Mouse (Mus musculus) ovary, adult 18-20 months (tissue): Measurements from ENCODE around the gene Etv6.

Source experiments
- DNase-seq: peaks from one replicate; pipeline ENCODE4 v3.0.0; 2022; ENCODE audit warnings: low spot score, mixed read lengths

Etv6 gene

GRCm38 (mm10) chr6:134111599-134111998, 76.1 kb downstream of the Etv6 start:
- no peak for DNase-seq

GRCm38 (mm10) chr6:134112753-134113152, 77.3 kb downstream of the Etv6 start:
- DNase-seq, result no peak

GRCm38 (mm10) chr6:134113168-134113567, 77.7 kb downstream of the Etv6 start:
- DNase-seq, result no peak

GRCm38 (mm10) chr6:134115219-134115968, 79.9 kb downstream of the Etv6 start:
- no peak for DNase-seq

- DNase-seq, result no peak
Observed at GRCm38 (mm10) chr6:134117380-134117938, 82.0 kb downstream of the Etv6 start.

- DNase-seq, result no peak
Observed at GRCm38 (mm10) chr6:134118506-134118905, 83.0 kb downstream of the Etv6 start.

GRCm38 (mm10) chr6:134119136-134119535, 83.6 kb downstream of the Etv6 start:
- DNase-seq, result peak; percentile 22

GRCm38 (mm10) chr6:134120227-134120626, 84.7 kb downstream of the Etv6 start:
- no peak for DNase-seq

GRCm38 (mm10) chr6:134120712-134121111, 85.2 kb downstream of the Etv6 start:
- DNase-seq, result no peak

GRCm38 (mm10) chr6:134122945-134123344, 87.4 kb downstream of the Etv6 start:
- DNase-seq, result no peak

- DNase-seq, result no peak
Observed at GRCm38 (mm10) chr6:134123474-134123873, 88.0 kb downstream of the Etv6 start.

- no peak for DNase-seq
Observed at GRCm38 (mm10) chr6:134124256-134124655, 88.8 kb downstream of the Etv6 start.

GRCm38 (mm10) chr6:134127996-134128395, 92.5 kb downstream of the Etv6 start:
- DNase-seq, result no peak

GRCm38 (mm10) chr6:134128594-134128993, 93.1 kb downstream of the Etv6 start:
- DNase-seq, result no peak

GRCm38 (mm10) chr6:134129848-134130247, 94.3 kb downstream of the Etv6 start:
- no peak for DNase-seq

GRCm38 (mm10) chr6:134130816-134131215, 95.3 kb downstream of the Etv6 start:
- no peak for DNase-seq

- no peak for DNase-seq
Observed at GRCm38 (mm10) chr6:134131601-134132000, 96.1 kb downstream of the Etv6 start.

- no peak for DNase-seq
Observed at GRCm38 (mm10) chr6:134133756-134134155, 98.3 kb downstream of the Etv6 start.

GRCm38 (mm10) chr6:134134821-134135323, 99.4 kb downstream of the Etv6 start:
- no peak for DNase-seq

- no peak for DNase-seq
Observed at GRCm38 (mm10) chr6:134136315-134136714, 100.8 kb downstream of the Etv6 start.

- no peak for DNase-seq
Observed at GRCm38 (mm10) chr6:134139359-134139758, 103.9 kb downstream of the Etv6 start.

GRCm38 (mm10) chr6:134140718-134141615, 105.5 kb downstream of the Etv6 start:
- no peak for DNase-seq
